Mouse (Mus musculus) lung, postnatal 0 days (tissue): ENCODE measurements at regions not wholly inside any gene's neighbourhood (a gene's known extent, or its start where the extent isn't known, plus 50 kb on each side); places are given as distances from the start of the nearest gene placed in this dataset.
A peak's percentile ranks its signal among the peaks of the same experiment; 100 is the strongest.

Source experiments
- CTCF ChIP-seq: IDR thresholded peaks from 2 replicates; pipeline ENCODE4 v1.5.1; 2016; ENCODE audit warnings: antibody characterized with exemption, mild to moderate bottlenecking
- EP300 ChIP-seq: IDR thresholded peaks from 2 replicates; pipeline ENCODE4 v1.6.1; 2016; ENCODE audit warnings: antibody characterized with exemption, mild to moderate bottlenecking, control low read depth

DNA sequence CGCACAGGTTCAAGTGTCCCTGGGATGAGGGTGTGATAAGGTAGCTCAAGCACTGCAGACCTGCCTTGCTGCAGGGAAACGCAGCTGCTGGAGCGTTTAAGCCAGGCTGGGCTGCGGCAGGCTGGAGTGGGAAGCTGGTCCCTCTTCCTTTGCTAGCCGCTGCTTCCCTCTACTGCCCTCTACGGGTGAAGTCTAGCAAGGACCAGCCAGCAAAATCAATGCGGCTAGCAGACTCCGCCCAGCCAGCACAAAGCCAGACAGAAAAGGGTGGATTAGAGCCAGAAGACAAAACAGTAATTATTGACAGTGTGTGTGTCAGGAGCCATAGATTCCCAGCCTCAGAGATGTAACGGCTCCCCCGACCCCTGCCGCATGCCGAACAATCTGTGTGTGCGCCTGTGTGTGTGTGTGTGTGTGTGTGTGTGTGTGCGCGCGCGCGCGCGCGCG is 111.8 kb upstream of the Med14 start:
- TF ChIP-seq CTCF: peak; percentile 84
- no peak for TF ChIP-seq EP300
